Mouse (Mus musculus): ENCODE results near the gene Nus1. TPM values are rescaled to one million over a fixed set of nuclear protein-coding genes. Genes with fewer than 3 reads are reported as not detected.

Nus1 gene
- total RNA-seq, 2 experiments from 2014 or later: 44.1 to 64.2 TPM

DNA sequence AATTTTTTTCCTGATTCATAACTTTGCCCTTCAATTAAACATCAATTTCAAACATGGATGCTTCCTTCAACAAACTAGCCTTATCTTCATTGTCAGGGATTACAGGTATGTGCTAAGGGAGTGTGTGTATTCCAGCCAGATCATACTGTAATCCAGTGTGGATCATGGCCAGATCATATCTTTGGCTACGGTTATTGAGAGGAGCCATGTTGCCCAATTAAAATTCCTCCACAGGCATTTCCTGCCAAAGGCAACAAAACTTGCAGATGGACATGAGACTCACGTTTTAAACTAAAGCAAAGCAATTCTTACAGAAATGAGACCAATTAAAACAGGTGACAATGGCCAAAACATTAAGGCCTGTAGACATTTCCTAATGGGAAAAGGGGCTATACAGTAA lies 889 bp upstream of the Nus1 start:
- DNase-seq (ENCODE audit: low spot score in 2 of 2): no peak

DNA sequence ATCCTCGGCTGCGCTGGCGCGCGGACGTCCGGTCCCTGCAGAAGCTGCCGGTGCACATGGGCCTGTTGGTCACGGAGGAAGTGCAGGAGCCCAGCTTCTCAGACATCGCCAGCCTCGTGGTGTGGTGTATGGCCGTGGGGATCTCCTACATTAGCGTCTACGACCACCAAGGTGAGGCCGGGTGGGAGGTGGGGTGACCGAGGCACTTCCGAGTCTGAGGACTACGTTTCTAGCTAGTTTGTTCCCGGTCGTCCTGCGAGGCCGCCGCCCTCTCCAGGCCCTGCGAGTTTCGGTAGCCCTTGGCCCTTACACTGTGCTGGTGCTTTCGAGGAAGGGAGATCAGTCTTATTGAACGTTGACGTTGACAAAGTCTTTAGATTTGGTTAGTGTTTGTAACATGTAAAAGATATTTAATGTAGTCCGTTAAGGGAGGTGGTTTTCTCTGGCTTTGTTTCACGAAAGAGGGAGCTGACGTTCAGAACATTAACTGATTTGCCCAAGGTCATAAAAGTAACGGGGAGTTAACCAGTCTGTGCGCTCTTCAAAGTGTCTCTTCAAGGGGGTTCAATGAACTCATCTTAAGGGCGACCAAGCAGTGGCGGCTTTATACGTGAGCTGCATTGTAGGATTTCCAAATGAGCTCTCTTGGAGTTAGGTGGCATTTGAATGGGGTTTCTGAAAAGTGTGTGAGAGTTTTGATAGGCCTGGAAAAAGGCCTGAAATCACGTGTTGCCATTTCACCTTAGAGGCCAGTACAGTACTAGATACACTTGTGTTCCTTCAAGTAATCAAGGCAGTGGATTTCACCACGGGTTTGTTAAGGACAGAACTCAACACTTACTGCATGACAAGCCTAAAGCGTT lies 882 bp downstream of the Nus1 start:
- peak in 1 of 2 experiments; percentile 42 for DNase-seq (ENCODE audit: low spot score in 2 of 2)

DNA sequence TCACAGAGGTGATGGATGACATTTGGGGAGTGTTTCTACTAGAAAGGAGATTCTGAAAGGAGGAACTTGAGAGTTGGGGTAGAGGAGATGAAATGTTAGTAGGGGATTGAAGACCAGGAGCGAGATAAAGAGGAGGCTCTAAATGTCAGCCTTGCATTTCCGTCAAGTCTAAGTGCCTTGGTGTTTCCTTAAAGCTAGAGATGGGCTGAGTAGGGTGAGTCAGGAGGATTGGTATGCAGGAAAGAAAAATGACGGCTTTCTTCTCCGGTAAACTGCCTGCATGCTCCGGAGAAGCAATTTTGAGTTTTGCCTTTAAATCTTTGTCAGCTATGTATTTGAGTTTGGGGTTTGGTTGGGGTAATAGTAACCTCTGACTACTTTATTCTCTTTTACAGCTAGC lies 1.6 kb downstream of the Nus1 start:
- DNase-seq (ENCODE audit: low spot score in 2 of 2): no peak

DNA sequence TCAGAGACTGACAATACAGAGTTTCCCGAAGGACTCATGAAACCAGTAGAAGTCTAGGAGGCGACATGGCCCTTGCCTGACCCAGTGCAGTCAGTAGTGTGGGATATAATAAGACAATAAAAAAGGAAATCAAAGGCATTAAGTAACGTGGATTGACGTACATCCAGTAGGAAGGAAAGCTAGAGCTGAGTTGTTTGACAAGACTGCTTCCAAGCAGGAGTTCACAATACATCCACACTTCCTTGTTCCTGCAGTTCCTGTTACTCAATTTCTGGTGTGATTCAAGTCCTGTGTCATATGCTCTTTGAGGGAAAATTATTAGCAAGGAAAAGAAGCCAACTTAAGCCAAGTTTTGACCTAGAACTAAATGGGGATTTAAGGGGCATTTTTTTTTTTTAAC lies 2.1 kb downstream of the Nus1 start:
- no peak for DNase-seq (ENCODE audit: low spot score in 2 of 2)

DNA sequence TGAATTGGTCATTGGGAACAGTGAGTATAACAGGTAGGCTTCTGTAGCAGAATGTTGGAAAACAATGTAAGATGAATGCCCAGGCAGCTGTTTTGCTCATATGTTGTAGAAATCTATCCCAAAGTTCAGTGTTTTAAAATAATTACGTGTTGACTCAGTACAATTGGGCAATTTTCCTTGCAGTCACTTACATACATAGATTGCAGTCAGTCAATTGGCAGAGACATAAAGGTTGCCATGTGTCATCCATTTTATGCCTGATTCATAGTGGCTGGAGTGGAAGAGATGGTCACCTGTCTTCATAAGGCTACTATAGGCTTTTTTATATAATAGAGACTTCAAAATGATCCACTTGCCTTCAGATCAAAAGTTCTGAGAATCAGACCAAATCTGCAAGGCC lies 3.2 kb downstream of the Nus1 start:
- no peak for DNase-seq (ENCODE audit: low spot score in 2 of 2)

DNA sequence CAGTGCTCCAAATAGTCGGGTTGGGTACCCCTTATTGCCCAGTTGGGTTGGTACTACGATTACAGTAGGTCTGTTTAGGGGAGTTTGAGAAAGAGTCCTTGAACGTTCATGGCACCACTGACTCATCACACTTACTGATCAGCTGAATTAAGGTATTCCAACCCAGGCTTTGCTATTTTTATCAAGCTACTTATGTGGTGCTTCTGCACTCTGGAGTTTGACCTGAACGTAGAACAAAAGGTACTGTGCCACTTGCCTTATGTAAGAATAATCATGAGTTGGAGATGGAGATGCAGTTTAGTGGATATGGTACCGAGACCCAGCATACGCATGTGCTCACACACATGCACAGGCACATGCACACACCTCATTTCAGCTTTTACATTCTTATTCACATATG lies 4.4 kb downstream of the Nus1 start:
- DNase-seq (ENCODE audit: low spot score in 2 of 2): no peak

DNA sequence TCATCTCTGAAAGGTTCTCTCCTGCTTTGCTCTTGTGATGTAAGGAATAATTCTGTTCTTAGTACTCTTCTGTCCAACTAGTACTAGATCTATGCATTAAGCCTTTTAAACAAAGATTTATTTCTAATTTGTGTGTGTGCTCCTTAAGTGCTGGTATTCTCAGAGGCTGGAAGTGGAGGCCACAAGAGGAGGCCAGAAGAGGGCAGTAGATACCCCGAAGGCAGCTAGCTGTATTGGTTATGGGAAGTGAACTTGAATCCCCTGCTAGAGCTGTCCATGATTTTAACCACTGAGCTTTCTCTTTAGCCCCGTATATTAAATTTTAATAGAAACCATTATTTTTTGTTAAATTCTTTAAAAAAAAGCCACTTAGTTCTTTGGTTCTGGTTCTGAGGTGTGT lies 5.8 kb downstream of the Nus1 start:
- DNase-seq (ENCODE audit: low spot score in 2 of 2): no peak

DNA sequence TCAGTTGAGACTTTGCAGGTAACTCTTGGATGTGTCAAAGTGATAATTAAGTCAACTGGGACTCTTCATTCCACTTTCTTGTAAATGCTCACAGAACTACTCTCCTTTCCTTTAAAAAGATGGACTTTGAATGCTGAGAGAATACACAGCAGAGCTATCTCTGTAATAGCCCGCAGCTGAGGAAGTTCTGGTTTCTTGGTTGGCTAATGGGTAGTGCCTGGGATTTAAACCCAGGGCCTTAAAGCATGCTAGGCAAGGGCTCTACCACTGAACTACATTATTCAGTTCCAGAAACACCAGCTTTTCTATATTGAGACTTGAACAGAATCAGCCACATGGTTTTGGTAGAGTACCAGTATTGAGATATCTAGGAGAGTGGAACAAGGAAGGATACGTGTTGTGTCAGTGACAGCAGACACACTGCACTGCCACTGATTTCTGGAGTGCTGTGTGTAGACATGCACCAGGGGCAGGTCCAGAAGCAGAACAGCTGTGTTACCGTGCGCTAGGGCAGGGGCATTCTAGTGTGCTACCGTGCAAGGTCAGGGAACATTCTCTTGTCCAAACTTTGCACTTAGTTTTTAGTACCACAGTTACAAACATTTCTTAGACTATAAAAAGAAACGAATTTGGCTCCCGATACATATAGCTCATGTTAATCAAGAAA lies 9.1 kb downstream of the Nus1 start:
- DNase-seq (ENCODE audit: low spot score in 2 of 2): no peak

DNA sequence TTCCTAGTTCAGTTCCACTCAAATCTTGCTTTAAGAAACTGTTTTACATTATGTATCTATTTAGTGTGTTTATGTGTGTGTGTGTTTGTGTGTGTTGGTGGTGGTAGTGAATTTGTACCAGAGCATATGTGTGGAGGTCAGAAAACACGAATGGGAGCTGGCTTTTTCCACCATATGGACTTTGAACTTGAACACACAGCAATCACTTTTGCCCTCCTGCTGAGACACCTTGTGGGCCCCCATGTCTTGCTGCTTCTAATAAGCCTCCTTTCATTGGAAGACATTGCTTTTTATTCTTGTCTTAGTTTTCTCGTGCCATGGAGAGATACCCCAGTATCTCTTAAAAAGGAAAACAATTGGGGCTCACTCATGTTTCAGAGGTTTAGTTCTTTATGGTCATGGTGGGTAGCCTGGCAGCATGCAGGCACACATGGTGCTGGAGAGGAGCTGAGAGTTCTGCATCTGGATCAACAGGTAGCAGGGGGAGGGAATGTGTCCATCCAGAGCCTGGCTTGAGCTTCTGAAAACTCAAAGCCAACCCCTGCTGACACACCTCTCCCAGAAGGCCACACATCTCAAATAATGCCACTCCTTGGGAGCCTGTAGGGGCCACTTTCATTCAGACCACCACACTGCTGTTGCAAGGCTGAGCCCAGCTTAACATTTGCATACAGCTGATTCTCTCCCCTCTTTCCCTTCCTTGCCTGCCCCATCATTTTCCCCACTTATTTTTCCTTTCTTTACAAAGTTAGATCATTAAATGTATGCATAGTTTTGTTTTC lies 10.5 kb downstream of the Nus1 start:
- no peak for DNase-seq (ENCODE audit: low spot score in 2 of 2)

DNA sequence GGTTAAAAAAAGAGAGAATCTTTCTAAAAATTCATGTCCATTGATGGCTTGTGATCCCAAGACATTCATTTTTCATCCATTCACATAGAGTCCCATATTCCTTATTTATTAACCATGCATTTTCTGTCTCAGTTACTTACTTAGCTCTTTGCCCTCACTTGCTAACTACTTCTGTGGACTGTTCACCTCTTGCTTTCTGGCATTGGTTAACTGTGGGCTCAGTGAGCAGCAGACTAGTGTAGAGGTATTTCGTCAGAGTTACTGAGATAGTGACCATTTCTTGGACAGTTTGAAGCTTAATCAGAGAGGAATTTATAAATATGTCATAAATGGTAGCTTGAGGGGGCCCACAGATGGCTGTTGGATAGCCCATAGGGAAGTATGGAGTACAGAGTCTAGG lies 13.6 kb downstream of the Nus1 start:
- no peak for DNase-seq (ENCODE audit: low spot score in 2 of 2)

DNA sequence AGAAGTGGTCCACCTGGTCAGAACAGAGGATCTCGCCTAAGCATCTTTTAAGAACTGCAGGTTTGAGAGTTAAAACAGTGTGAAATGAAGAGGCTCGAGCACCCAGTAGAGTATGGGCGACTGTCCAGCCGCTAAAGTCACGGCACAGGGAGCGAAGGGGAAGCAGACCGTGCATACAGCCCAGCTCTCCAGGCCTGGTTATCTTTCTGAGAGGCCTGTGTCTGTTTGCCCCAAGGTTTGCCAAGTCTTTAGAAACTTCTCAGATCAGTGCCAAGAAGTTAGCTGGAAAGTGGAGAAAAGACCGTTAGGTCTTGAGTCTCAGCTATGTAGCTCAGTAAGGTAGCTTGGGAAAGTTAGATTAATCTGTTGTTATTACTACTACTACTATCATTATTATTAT lies 17.5 kb downstream of the Nus1 start:
- no peak for DNase-seq (ENCODE audit: low spot score in 2 of 2)

DNA sequence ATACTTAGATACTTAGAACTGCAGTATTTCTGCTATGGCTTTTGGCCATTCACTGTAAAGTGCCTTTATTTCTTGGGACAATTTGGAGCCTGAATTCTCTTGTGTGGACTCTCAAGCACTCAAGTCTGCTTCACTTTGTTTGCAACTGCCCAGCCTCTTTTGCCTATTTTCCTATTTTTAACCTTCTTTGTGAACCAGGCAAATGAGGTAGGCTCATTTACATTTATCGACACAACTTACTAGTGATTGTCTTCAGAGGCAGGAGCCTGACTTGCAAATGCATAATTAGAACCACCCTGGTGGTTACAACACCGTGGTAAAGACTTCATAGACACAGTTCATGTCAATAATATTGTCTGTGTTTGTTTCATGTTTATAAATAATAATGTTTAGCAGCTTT lies 43.3 kb downstream of the Nus1 start:
- no peak for DNase-seq (ENCODE audit: low spot score in 2 of 2)

DNA sequence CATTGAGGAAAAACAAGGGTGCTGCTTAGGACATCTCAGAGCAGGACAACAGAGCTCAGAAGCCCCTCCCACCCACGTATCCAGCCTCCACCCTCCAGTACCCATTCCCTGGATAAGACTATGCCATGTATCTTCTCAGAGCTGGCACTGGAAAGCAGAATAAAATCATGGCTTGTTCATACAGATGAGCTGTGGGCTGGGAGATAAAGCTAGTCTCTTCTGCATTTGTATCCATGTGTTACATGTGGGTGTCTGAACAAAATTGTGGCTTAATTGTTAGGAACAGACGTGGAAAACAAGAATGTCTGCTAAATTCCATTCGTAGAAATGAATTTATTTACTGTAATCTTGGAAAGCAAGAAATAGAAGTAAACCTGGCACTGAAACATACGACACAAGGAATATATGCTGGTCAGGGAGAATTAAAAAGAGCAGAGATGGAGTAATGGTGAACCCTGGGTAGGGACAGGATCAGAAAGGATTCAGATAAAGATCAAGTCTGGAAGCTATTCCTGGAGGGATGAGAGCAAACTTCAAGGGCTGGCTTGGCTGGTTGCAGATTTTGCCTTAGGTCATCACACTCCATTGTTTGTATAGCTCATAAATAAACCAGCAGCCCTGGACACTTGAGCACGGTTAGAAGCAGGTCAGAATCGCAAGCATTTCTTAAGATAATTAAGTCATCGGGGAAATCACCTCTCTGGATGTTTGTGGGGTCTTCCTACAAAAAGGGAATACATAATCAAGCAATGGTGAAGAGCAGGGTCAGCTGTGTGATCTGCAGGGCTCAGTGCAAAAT lies 46.8 kb downstream of the Nus1 start:
- no peak for DNase-seq (ENCODE audit: low spot score in 2 of 2)

DNA sequence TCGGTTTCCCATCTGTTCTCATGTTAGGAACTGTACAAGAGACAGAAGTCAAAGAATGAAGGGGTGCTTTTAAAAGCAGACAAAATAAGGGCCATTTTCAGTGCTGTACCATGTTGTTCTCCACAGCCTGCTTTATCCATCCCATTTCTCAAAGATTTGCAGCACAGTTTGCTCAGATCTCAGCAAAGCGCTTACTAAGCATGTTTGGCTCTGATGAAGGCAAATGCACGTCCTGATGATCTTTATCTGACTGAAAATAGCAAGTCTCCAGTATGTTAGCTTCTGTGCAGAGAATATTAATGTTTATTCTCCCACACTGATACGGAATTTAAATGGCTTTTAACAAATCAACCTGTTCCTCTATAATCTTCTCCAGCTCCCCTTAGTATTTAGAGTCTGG lies 54.2 kb downstream of the Nus1 start:
- no peak for DNase-seq (ENCODE audit: low spot score in 2 of 2)

Other genes with a start within 250 kb of the Nus1 start
- not detected for gene Ros1, start 222.3 kb upstream of the Nus1 start, total RNA-seq (2021)
- 1 to 10 TPM; 2.0 to 2.7 TPM for gene Dcbld1, start 183.9 kb upstream of the Nus1 start, total RNA-seq (2021)
- not detected for gene Gm26741, start 58.8 kb upstream of the Nus1 start, total RNA-seq (2021)
- 10 to 100 TPM; 18.4 to 21.8 TPM for gene Gopc, start 35.4 kb upstream of the Nus1 start, total RNA-seq (2021)
- gene Nepn, start 28.6 kb upstream of the Nus1 start, total RNA-seq (2021): under 1 TPM in 1 of 2 experiments, not detected in 1; 0.22 TPM

Measured in adrenal gland, adult 18-20 months (tissue).